Mouse (Mus musculus) G1E (cell line): Measurements from ENCODE around the gene Nrxn3.

Experiments used
- CTCF ChIP-seq: IDR thresholded peaks from 2 replicates; pipeline ENCODE4 v1.5.1; 2012; ENCODE audit warnings: low read depth, low read length, inconsistent platforms, mixed read lengths
- GATA1 ChIP-seq: IDR thresholded peaks from 2 replicates; pipeline ENCODE4 v1.6.1; 2012; ENCODE audit warnings: borderline replicate concordance, low read length, inconsistent platforms, mixed read lengths

DNA sequence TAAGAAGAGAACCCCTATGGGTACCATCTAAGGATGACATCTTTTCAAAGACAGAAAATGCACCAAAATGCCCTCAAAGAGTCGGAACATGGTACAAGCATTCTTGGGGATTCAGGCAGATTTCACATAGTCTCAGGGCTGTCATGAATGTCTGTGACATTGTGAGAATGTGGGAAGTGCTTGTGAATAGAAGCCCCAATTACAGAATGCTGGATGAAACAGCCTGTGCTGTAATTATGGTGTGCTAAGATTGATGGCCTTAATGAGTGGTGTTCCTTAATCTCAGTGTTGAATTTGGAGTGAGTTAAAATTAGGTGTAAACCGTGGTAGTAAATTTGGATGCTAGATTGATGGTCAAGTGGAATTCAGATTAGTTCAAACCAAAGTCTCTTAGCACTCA is 1287.6 kb downstream of the Nrxn3 start:
- no peak for TF ChIP-seq CTCF
- TF ChIP-seq GATA1: no peak
